8 mouse cellular contexts compared by ENCODE assay signal in the genomic region with DNA sequence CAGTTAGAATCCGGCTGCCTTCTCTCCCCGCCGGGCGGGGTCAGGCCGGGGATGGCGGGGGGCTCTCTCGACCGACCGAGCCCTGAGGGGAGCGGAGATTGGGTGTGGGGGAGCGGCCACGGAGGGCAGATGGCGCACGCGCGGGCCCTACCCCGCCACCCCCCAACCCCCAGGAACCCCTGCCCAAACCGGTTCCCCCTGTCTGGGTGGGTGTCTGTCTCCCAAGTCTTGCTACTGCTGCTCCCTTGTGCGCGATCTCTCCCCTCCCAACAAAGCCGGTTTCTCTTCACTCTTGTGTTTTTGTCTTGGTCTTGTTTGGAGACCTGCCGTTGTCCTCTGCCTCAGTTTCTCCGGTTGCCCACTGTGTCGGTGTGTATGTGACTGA. TPM values are rescaled to one million over a fixed set of nuclear protein-coding genes. Genes with fewer than 3 reads are reported as not detected.
DNase-seq lines count a peak whose midpoint lies in the region; ATAC-seq and TF ChIP-seq lines count a peak whose summit lies in the region.

No protein-coding gene starts in this region.

- no peaks in the 10 kb centered on the region for H3K36me3 ChIP-seq in lung, postnatal 0 days (ENCODE audit: insufficient read depth, low read length)
- H3K36me3 ChIP-seq in hindbrain, embryonic 15.5 days: no peaks in the 10 kb centered on the region
- no peaks in the 10 kb centered on the region for H3K36me3 ChIP-seq in midbrain, embryonic 16.5 days (ENCODE audit: control insufficient read depth, insufficient read depth, low read length)

- no peaks in the 10 kb centered on the region for H3K27me3 ChIP-seq in lung, postnatal 0 days (replicated peaks; ENCODE audit: insufficient read depth, low read length)
- H3K27me3 ChIP-seq in hindbrain, embryonic 15.5 days: no peaks in the 10 kb centered on the region
- H3K27me3 ChIP-seq in midbrain, embryonic 16.5 days (ENCODE audit: control insufficient read depth, insufficient read depth, low read depth, low read length): no peaks in the 10 kb centered on the region

- H3K4me3 ChIP-seq in lung, postnatal 0 days (ENCODE audit: low read depth, low read length): peak overlapping the region; percentile 94
- peak overlapping the region; percentile 90 for H3K4me3 ChIP-seq in hindbrain, embryonic 15.5 days
- peak overlapping the region; percentile 95 for H3K4me3 ChIP-seq in midbrain, embryonic 16.5 days (ENCODE audit: low read depth, low read length)

- H3K9ac ChIP-seq in lung, postnatal 0 days (replicated peaks; ENCODE audit: low read depth): peak overlapping the region; percentile 97
- H3K9ac ChIP-seq in hindbrain, embryonic 15.5 days: peak overlapping the region; percentile 93
- H3K9ac ChIP-seq in midbrain, embryonic 16.5 days (ENCODE audit: low read depth, low read length): peak overlapping the region; percentile 97

- WGBS in lung, postnatal 0 days: 1% methylated on average over 18 of the region's 24 CpGs
- WGBS in hindbrain, embryonic 15.5 days: under 1% methylated on average over 22 of the region's 24 CpGs
- WGBS in midbrain, embryonic 16.5 days: under 1% methylated on average over 23 of the region's 24 CpGs

- H3K4me1 ChIP-seq in lung, postnatal 0 days (ENCODE audit: insufficient read depth, low read depth, low read length): peaks cover 6% of the 10 kb centered on the region; the same call in 1 of the 2 replicates
- peaks cover 27% of the 10 kb centered on the region for H3K4me1 ChIP-seq in hindbrain, embryonic 15.5 days (replicated peaks)
- peaks cover 23% of the 10 kb centered on the region for H3K4me1 ChIP-seq in midbrain, embryonic 16.5 days (ENCODE audit: control insufficient read depth, insufficient read depth, low read length)

- peak overlapping the region; percentile 87 for H3K27ac ChIP-seq in lung, postnatal 0 days (ENCODE audit: low read length)
- peak overlapping the region; percentile 92 for H3K27ac ChIP-seq in hindbrain, embryonic 15.5 days (replicated peaks)
- H3K27ac ChIP-seq in midbrain, embryonic 16.5 days (ENCODE audit: low read length): peak overlapping the region; percentile 90

- H3K4me2 ChIP-seq in lung, postnatal 0 days (replicated peaks; ENCODE audit: low read depth, low read length): peak overlapping the region; percentile 88
- peak overlapping the region; percentile 92 for H3K4me2 ChIP-seq in hindbrain, embryonic 15.5 days
- peak overlapping the region; percentile 94 for H3K4me2 ChIP-seq in midbrain, embryonic 16.5 days (ENCODE audit: low read length)

- TF ChIP-seq EP300 in lung, postnatal 0 days (IDR thresholded peaks at IDR 0.05): no peak

- H3K9me3 ChIP-seq in lung, postnatal 0 days (ENCODE audit: low read length): no peaks in the 10 kb centered on the region
- H3K9me3 ChIP-seq in hindbrain, embryonic 15.5 days: no peaks in the 10 kb centered on the region
- H3K9me3 ChIP-seq in midbrain, embryonic 16.5 days (replicated peaks; ENCODE audit: control insufficient read depth, low read length, poor library complexity, severe bottlenecking): no peaks in the 10 kb centered on the region

- DNase-seq in cerebellum, adult 11 months: peak; percentile 35
- no peak for DNase-seq in cerebellum, postnatal 10 days
- DNase-seq in lung, postnatal 0 days (ENCODE audit: low spot score): no peak
- no peak for DNase-seq in lung, postnatal 14 days
- no peak for DNase-seq in thymus, postnatal 25 days
- no peak for DNase-seq in adrenal gland, postnatal 25 days

- TF ChIP-seq CTCF in lung, postnatal 0 days (IDR thresholded peaks at IDR 0.05): no peak

- ATAC-seq in lung, postnatal 0 days: peak; percentile 79
- ATAC-seq in hindbrain, embryonic 15.5 days (ENCODE audit: low FRiP score, low read depth): peak; percentile 86
- ATAC-seq in midbrain, embryonic 16.5 days: peak; percentile 81

RNA-seq across cellular contexts. Expression of gene Rabgap1, which starts 9.3 kb away (rescaled TPM):
- 22.3 and 26.7 TPM in 2 replicates for polyA plus RNA-seq in lung, postnatal 0 days (2015; fragmentation: Nextera tagmentation; extraction: Ambion mirVana)
- 40.8 and 51.4 TPM in 2 replicates for polyA plus RNA-seq in hindbrain, embryonic 15.5 days (2015; fragmentation: Nextera tagmentation; extraction: Ambion mirVana)
- polyA plus RNA-seq in midbrain, embryonic 16.5 days (2015; fragmentation: Nextera tagmentation; extraction: Ambion mirVana): 50.6 and 56.5 TPM in 2 replicates
- 53.4 and 62.1 TPM in 2 replicates for total RNA-seq in adrenal gland, postnatal 25 days (2021)

RNA-seq across cellular contexts. Expression of gene Zbtb6, which starts 9.4 kb away (rescaled TPM):
- 3.1 and 3.5 TPM in 2 replicates for polyA plus RNA-seq in lung, postnatal 0 days (2015; fragmentation: Nextera tagmentation; extraction: Ambion mirVana)
- polyA plus RNA-seq in hindbrain, embryonic 15.5 days (2015; fragmentation: Nextera tagmentation; extraction: Ambion mirVana): 13.5 and 14.6 TPM in 2 replicates
- polyA plus RNA-seq in midbrain, embryonic 16.5 days (2015; fragmentation: Nextera tagmentation; extraction: Ambion mirVana): 19.2 and 22.3 TPM in 2 replicates
- total RNA-seq in adrenal gland, postnatal 25 days (2021): 14.1 and 15.8 TPM in 2 replicates

RNA-seq across cellular contexts. Expression of gene Zbtb26, which starts 9.4 kb away (rescaled TPM):
- polyA plus RNA-seq in lung, postnatal 0 days (2015; fragmentation: Nextera tagmentation; extraction: Ambion mirVana): 2.2 and 2.6 TPM in 2 replicates
- polyA plus RNA-seq in hindbrain, embryonic 15.5 days (2015; fragmentation: Nextera tagmentation; extraction: Ambion mirVana): 6.8 and 7.6 TPM in 2 replicates
- 8.3 and 9.1 TPM in 2 replicates for polyA plus RNA-seq in midbrain, embryonic 16.5 days (2015; fragmentation: Nextera tagmentation; extraction: Ambion mirVana)
- total RNA-seq in adrenal gland, postnatal 25 days (2021): 11.4 and 14.5 TPM in 2 replicates

RNA-seq across cellular contexts. Expression of gene Rc3h2, which starts 29.7 kb away (rescaled TPM):
- 7.6 and 9.3 TPM in 2 replicates for polyA plus RNA-seq in lung, postnatal 0 days (2015; fragmentation: Nextera tagmentation; extraction: Ambion mirVana)
- polyA plus RNA-seq in hindbrain, embryonic 15.5 days (2015; fragmentation: Nextera tagmentation; extraction: Ambion mirVana): 18.0 and 19.9 TPM in 2 replicates
- 18.0 and 20.5 TPM in 2 replicates for polyA plus RNA-seq in midbrain, embryonic 16.5 days (2015; fragmentation: Nextera tagmentation; extraction: Ambion mirVana)
- 42.5 and 43.8 TPM in 2 replicates for total RNA-seq in adrenal gland, postnatal 25 days (2021)
